Mouse (Mus musculus) heart, embryonic 12.5 days (tissue): Measurements from ENCODE around the gene Fgf15. TPM values are rescaled to one million over a fixed set of nuclear protein-coding genes. Genes with fewer than 3 reads are reported as not detected.

Experiments used
- ATAC-seq: fragments of 200-750 bp; cut with Nextera tagmentation; 2 replicates; pipeline ENCODE4 v1.8.0; 2017; ENCODE audit warnings: moderate TSS enrichment, moderate library complexity; ENCODE audit not compliant: insufficient number of reproducible peaks, low FRiP score
- H3K27ac ChIP-seq: fragments of 300-500 bp; sonication (generic); 2 replicates; pipeline ENCODE4 v1.5.1; 2016; ENCODE audit warnings: mild to moderate bottlenecking, moderate library complexity; ENCODE audit not compliant: poor library complexity, severe bottlenecking
- H3K27me3 ChIP-seq: fragments of 300-500 bp; sonication (generic); replicated peaks from 2 replicates; pipeline ENCODE4 v1.6.1; 2016; ENCODE audit warnings: mild to moderate bottlenecking, moderate library complexity
- H3K36me3 ChIP-seq: fragments of 300-500 bp; sonication (generic); 2 replicates; pipeline ENCODE4 v1.6.1; 2016; ENCODE audit warnings: mild to moderate bottlenecking, moderate library complexity
- H3K4me1 ChIP-seq: fragments of 300-500 bp; sonication (generic); replicated peaks from 2 replicates; pipeline ENCODE4 v1.6.1; 2016; ENCODE audit warnings: mild to moderate bottlenecking
- H3K4me2 ChIP-seq: fragments of 300-500 bp; sonication (generic); 2 replicates; pipeline ENCODE4 v1.6.1; 2016; ENCODE audit warnings: mild to moderate bottlenecking, moderate library complexity
- H3K4me3 ChIP-seq: fragments of 300-500 bp; sonication (generic); 2 replicates; pipeline ENCODE4 v1.5.1; 2016; ENCODE audit warnings: mild to moderate bottlenecking
- H3K9ac ChIP-seq: fragments of 300-500 bp; sonication (generic); 2 replicates; pipeline ENCODE4 v1.6.1; 2016; ENCODE audit warnings: mild to moderate bottlenecking, moderate library complexity
- H3K9me3 ChIP-seq: fragments of 300-500 bp; sonication (generic); replicated peaks from 2 replicates; pipeline ENCODE4 v1.6.1; 2016; ENCODE audit warnings: mild to moderate bottlenecking, moderate library complexity
- WGBS: fragments of 180-500 bp; shearing (Covaris S2); methylation state at CpG from one replicate; pipeline ENCODE4 v1.1.7; 2016; 5-methylcytosine and 5-hydroxymethylcytosine counted together
- polyA plus RNA-seq: library from polyadenylated mRNA; unstranded; fragments of >200 nt; fragmentation: Nextera tagmentation; extraction: Ambion mirVana; gene quantifications from 2 replicates; pipeline ENCODE4 v1.2.1, GENCODE M21; 2016

Gene Fgf15
- polyA plus RNA-seq, 1 experiment from 2014 or later, result not detected

GRCm38 (mm10) chr7:144940003-144940571 is 43.8 kb downstream of the Fgf15 start:
- Histone ChIP-seq H3K9ac (peak overlapping the region; percentile 88), H3K27ac (peak overlapping the region; percentile 95), H3K36me3 (peaks cover 23% of the 10 kb centered on the region), H3K4me1 (peaks cover 43% of the 10 kb centered on the region), H3K27me3 (no peaks in the 10 kb centered on the region), H3K4me3 (peak overlapping the region; percentile 67), H3K9me3 (no peaks in the 10 kb centered on the region), H3K4me2 (peak overlapping the region; percentile 96)
- peak; percentile 22; the same call in 1 of the 2 replicates for ATAC-seq
- WGBS, result 0% methylated on average over 22 of the region's 22 CpGs

GRCm38 (mm10) chr7:144940585-144940984 is 44.3 kb downstream of the Fgf15 start:
- peak overlapping the region; percentile 88 for H3K9ac ChIP-seq
- peak overlapping the region; percentile 67 for H3K4me3 ChIP-seq
- H3K36me3 ChIP-seq, result peaks cover 18% of the 10 kb centered on the region
- peak overlapping the region; percentile 96 for H3K4me2 ChIP-seq
- H3K27ac ChIP-seq, result peak overlapping the region; percentile 95
- no peaks in the 10 kb centered on the region for H3K9me3 ChIP-seq
- H3K4me1 ChIP-seq, result peaks cover 43% of the 10 kb centered on the region
- ATAC-seq, result no peak
- no peaks in the 10 kb centered on the region for H3K27me3 ChIP-seq
- under 1% methylated on average over 11 of the region's 11 CpGs for WGBS

- Histone ChIP-seq H3K4me1 (peaks cover 36% of the 10 kb centered on the region), H3K27me3 (no peaks in the 10 kb centered on the region), H3K36me3 (peaks cover 10% of the 10 kb centered on the region), H3K4me3 (peak overlapping the region; percentile 67), H3K9ac (peak overlapping the region; percentile 74), H3K4me2 (peak overlapping the region; percentile 96), H3K9me3 (no peaks in the 10 kb centered on the region), H3K27ac (peak overlapping the region; percentile 95)
- under 1% methylated on average over 39 of the region's 39 CpGs for WGBS
- peak; percentile 69 for ATAC-seq
Measured at GRCm38 (mm10) chr7:144941242-144941831, 45.0 kb downstream of the Fgf15 start.

- Histone ChIP-seq H3K4me3 (peak overlapping the region; percentile 67), H3K4me2 (peak overlapping the region; percentile 96), H3K27ac (peak overlapping the region; percentile 95), H3K36me3 (peaks cover 1% of the 10 kb centered on the region), H3K9ac (peak overlapping the region; percentile 70), H3K4me1 (peaks cover 28% of the 10 kb centered on the region), H3K9me3 (no peaks in the 10 kb centered on the region), H3K27me3 (no peaks in the 10 kb centered on the region)
- ATAC-seq, result no peak
- under 1% methylated on average over 35 of the region's 35 CpGs for WGBS
Measured at GRCm38 (mm10) chr7:144942071-144942743, 45.9 kb downstream of the Fgf15 start.

GRCm38 (mm10) chr7:144942744-144943135 is 46.4 kb downstream of the Fgf15 start:
- peaks cover 28% of the 10 kb centered on the region for H3K4me1 ChIP-seq
- no peaks in the 10 kb centered on the region for H3K9me3 ChIP-seq
- no peak for ATAC-seq
- peak overlapping the region; percentile 67 for H3K4me3 ChIP-seq
- H3K27me3 ChIP-seq, result no peaks in the 10 kb centered on the region
- peak overlapping the region; percentile 96 for H3K4me2 ChIP-seq
- H3K27ac ChIP-seq, result peak overlapping the region; percentile 58
- no peaks in the 10 kb centered on the region for H3K36me3 ChIP-seq
- H3K9ac ChIP-seq, result peak overlapping the region; percentile 70
- 1% methylated on average over 20 of the region's 20 CpGs for WGBS

- Histone ChIP-seq H3K27ac (peak overlapping the region; percentile 58), H3K27me3 (no peaks in the 10 kb centered on the region), H3K4me3 (peak overlapping the region; percentile 67), H3K36me3 (no peaks in the 10 kb centered on the region), H3K4me2 (peak overlapping the region; percentile 96), H3K9ac (peak overlapping the region; percentile 70), H3K4me1 (peaks cover 28% of the 10 kb centered on the region), H3K9me3 (no peaks in the 10 kb centered on the region)
- under 1% methylated on average over 45 of the region's 45 CpGs for WGBS
- ATAC-seq, result peak; percentile 40
Measured at GRCm38 (mm10) chr7:144943254-144943653, 46.9 kb downstream of the Fgf15 start.

Other genes with a start within 250 kb of the Fgf15 start
- gene Ano1, start 144.6 kb upstream of the Fgf15 start, polyA plus RNA-seq, result 12.7 and 13.4 TPM in 2 replicates
- gene Fgf3, start 58.4 kb upstream of the Fgf15 start, polyA plus RNA-seq, result 0.13 and 0.20 TPM in 2 replicates
- not detected in 2 replicates for gene Fgf4, start 49.2 kb upstream of the Fgf15 start, polyA plus RNA-seq
- 20.1 and 21.4 TPM in 2 replicates for gene LTO1, start 18.6 kb downstream of the Fgf15 start, polyA plus RNA-seq
- gene Ccnd1, start 43.4 kb downstream of the Fgf15 start, polyA plus RNA-seq, result 81.2 and 89.9 TPM in 2 replicates